Mouse (Mus musculus): ENCODE measurements around the gene Ccr3.

DNA sequence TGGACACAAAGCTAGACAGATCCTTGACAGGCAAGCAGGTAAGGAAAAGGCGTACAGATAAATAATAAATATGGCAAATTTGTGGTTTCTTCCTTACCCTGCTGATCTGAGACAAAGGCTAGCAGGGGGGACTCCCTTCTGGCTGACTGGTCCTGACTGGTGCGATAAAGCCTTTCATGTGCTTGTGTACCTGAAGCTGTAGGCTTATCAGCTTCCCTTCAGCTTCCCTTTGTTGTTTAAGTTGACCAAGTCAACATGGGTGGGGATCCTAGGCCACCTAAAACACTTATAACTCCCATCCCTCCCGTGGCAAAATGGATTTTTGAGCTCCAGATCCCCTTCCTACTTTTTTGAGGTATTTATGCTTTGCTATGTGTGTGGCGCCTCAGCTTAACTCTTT lies 39.9 kb upstream of the Ccr3 start:
- TF ChIP-seq CTCF (IDR thresholded peaks at IDR 0.05; ENCODE audit: low read depth, low read length) (no peak), POLR2A (IDR thresholded peaks at IDR 0.05; ENCODE audit: extremely low read depth, insufficient read depth, low read length) (no peak)

All from liver, adult 2 months (tissue).